Mouse (Mus musculus) cerebellum, adult 2 months (tissue): ENCODE measurements around the gene Clec2e.

Source experiments
- CTCF ChIP-seq: fragments of 200-500 bp; IDR thresholded peaks from 2 replicates; pipeline ENCODE4 v1.5.1; 2011; ENCODE audit warnings: low read depth, mild to moderate bottlenecking, control low read depth, low read length, moderate library complexity, borderline replicate concordance; ENCODE audit not compliant: insufficient read depth
- POLR2A ChIP-seq: fragments of 200-500 bp; IDR thresholded peaks from 2 replicates; pipeline ENCODE4 v1.6.1; 2011; ENCODE audit warnings: low read length, control low read depth, borderline replicate concordance; ENCODE audit not compliant: insufficient read depth

- TF ChIP-seq CTCF (no peak), POLR2A (no peak)
These were observed 32.1 kb upstream of the Clec2e start for GRCm38 (mm10) chr6:129132604-129133341.
